Mouse (Mus musculus): ENCODE measurements at regions not wholly inside any gene's neighbourhood (a gene's known extent, or its start where the extent isn't known, plus 50 kb on each side); places are given as distances from the start of the nearest gene placed in this dataset.

- no peak for DNase-seq (ENCODE audit: low spot score)
These were observed 672.2 kb upstream of the 4930452B06Rik start for GRCm38 (mm10) chr14:9338220-9338619.

- DNase-seq (ENCODE audit: low spot score) = no peak
These were observed 671.1 kb upstream of the 4930452B06Rik start for GRCm38 (mm10) chr14:9337107-9337506.

GRCm38 (mm10) chr14:9331593-9331992, 665.6 kb upstream of the 4930452B06Rik start:
- no peak for DNase-seq (ENCODE audit: low spot score)

- no peak for DNase-seq (ENCODE audit: low spot score)
These were observed 664.7 kb upstream of the 4930452B06Rik start for GRCm38 (mm10) chr14:9330767-9331166.

- no peak for DNase-seq (ENCODE audit: low spot score)
These were observed 663.9 kb upstream of the 4930452B06Rik start for GRCm38 (mm10) chr14:9329839-9330485.

GRCm38 (mm10) chr14:9327344-9327743, 661.3 kb upstream of the 4930452B06Rik start:
- no peak for DNase-seq (ENCODE audit: low spot score)

- no peak for DNase-seq (ENCODE audit: low spot score)
These were observed 653.8 kb upstream of the 4930452B06Rik start for GRCm38 (mm10) chr14:9319842-9320241.

- DNase-seq (ENCODE audit: low spot score) = no peak
These were observed 652.9 kb upstream of the 4930452B06Rik start for GRCm38 (mm10) chr14:9318796-9319465.

- no peak for DNase-seq (ENCODE audit: low spot score)
These were observed 649.2 kb upstream of the 4930452B06Rik start for GRCm38 (mm10) chr14:9315224-9315623.

- no peak for DNase-seq (ENCODE audit: low spot score)
These were observed 630.1 kb upstream of the 4930452B06Rik start for GRCm38 (mm10) chr14:9296145-9296544.

GRCm38 (mm10) chr14:9294555-9294954, 628.5 kb upstream of the 4930452B06Rik start:
- no peak for DNase-seq (ENCODE audit: low spot score)

GRCm38 (mm10) chr14:9288103-9288502, 622.1 kb upstream of the 4930452B06Rik start:
- no peak for DNase-seq (ENCODE audit: low spot score)

- no peak for DNase-seq (ENCODE audit: low spot score)
These were observed 619.6 kb upstream of the 4930452B06Rik start for GRCm38 (mm10) chr14:9285606-9286002.

GRCm38 (mm10) chr14:9284976-9285605, 619.1 kb upstream of the 4930452B06Rik start:
- no peak for DNase-seq (ENCODE audit: low spot score)

GRCm38 (mm10) chr14:9267282-9268091, 601.4 kb upstream of the 4930452B06Rik start:
- no peak for DNase-seq (ENCODE audit: low spot score)

GRCm38 (mm10) chr14:9252017-9252416, 586.0 kb upstream of the 4930452B06Rik start:
- no peak for DNase-seq (ENCODE audit: low spot score)

- DNase-seq (ENCODE audit: low spot score) = no peak
These were observed 579.2 kb upstream of the 4930452B06Rik start for GRCm38 (mm10) chr14:9245266-9245665.

- no peak for DNase-seq (ENCODE audit: low spot score)
These were observed 577.3 kb upstream of the 4930452B06Rik start for GRCm38 (mm10) chr14:9243336-9243735.

GRCm38 (mm10) chr14:9242118-9242517, 576.1 kb upstream of the 4930452B06Rik start:
- no peak for DNase-seq (ENCODE audit: low spot score)

GRCm38 (mm10) chr14:9227670-9228069, 561.6 kb upstream of the 4930452B06Rik start:
- no peak for DNase-seq (ENCODE audit: low spot score)

- DNase-seq (ENCODE audit: low spot score) = no peak
These were observed 534.2 kb upstream of the 4930452B06Rik start for GRCm38 (mm10) chr14:9200246-9200645.

- no peak for DNase-seq (ENCODE audit: low spot score)
These were observed 526.2 kb upstream of the 4930452B06Rik start for GRCm38 (mm10) chr14:9192122-9192769.

Measured in yolk sac, embryonic 10.5 days (tissue).